Mouse (Mus musculus): ENCODE data around the gene Rps27. TPM values are rescaled to one million over a fixed set of nuclear protein-coding genes. Genes with fewer than 3 reads are reported as not detected.
A peak's percentile ranks its signal among the peaks of the same experiment; 100 is the strongest.

Rps27 gene
- polyA plus RNA-seq, 1 experiment: 2,177 TPM

DNA sequence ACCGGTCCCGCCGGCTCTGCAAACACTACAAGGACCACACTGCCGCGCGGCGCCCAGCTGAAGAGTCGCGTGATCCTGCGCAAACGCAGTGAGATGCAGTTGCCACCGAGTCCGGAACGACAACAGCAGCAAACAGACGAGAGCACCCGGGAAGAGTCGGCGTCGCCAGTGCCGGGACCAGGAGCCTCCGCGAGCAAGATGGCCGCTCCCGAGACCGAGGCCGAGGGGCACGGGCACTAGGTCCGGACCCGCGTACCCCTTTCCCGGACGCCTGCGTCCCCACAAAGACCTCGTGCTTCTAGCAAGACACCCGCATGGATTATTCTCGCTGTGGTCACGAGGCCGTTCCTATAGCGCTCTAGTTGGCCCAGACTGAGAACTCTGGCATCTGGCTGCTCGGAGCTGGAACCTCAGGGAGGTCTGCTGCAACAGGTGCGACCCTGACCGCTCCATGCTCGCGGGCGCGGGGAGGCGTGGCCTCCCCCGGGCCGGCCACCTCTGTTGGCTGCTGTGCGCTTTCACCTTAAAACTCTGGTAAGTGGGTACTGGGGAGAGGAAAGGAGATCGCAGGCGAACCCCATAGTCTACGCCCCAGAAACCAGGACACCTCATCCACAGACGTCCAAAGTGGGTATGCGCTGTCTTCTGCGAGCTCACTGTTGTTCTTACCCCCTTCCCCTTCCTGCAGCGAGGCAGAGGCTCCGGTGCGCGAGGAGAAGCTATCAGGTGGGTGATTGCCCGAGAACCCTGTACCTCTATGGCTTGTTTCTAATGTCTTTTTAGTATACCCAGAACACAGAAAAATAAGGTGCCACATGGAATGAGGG lies 18.3 kb upstream of the Rps27 start, which contains the start of gene Jtb:
Gene Jtb, plus strand, starts transcription at position 91 of the 827 bp plus-strand sequence.
- Histone ChIP-seq H3K27me3 (ENCODE audit: control insufficient read depth, insufficient read depth, low read length) (no peaks in the 10 kb centered on the region), H3K4me3 (ENCODE audit: control insufficient read depth, insufficient read depth, low read length) (peak within 1 kb of the TSS; percentile 79), H3K27ac (ENCODE audit: control insufficient read depth, insufficient read depth, low read length) (peak within 1 kb of the TSS; percentile 82), H3K36me3 (ENCODE audit: control insufficient read depth, insufficient read depth, low read length) (peaks cover 13% of the 10 kb centered on the region), H3K4me1 (replicated peaks; ENCODE audit: control insufficient read depth, insufficient read depth, low read length) (peaks cover 8% of the 10 kb centered on the region; the same call in 1 of the 2 replicates)
- under 1% methylated on average over 61 of the region's 61 CpGs for whole genome bisulfite sequencing
- DNase-seq: peak; percentile 90
- peak; percentile 88 for TF ChIP-seq POLR2A (IDR thresholded peaks at IDR 0.05; ENCODE audit: control insufficient read depth, extremely low read depth, insufficient read depth, low read length, poor library complexity)
- 0 out of 2 replicates have a peak, but pooled peaks have one; percentile 54 for TF ChIP-seq CTCF (IDR thresholded peaks at IDR 0.05; ENCODE audit: borderline replicate concordance, control insufficient read depth, extremely low read depth, insufficient read depth, low read length, poor library complexity)

DNA sequence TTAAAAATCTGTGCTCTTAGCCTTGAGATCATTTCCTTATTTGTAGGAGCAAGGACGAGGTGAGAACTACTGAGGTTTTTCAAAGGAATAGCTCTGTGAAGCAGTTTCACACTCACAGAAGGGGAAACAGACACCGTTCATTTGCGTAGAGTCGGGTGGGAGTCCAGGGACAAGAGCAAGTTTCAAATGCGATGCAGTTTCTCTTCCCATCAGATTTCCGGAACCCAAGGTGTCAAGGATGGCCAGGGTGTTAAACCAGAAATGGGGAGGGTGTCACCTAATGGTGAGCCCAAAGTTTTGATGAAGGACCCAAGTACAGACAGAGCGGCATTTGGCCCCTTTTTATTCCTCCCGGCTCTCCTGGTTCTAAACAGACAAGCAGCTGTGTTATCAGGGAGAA lies 17.6 kb upstream of the Rps27 start:
- DNase-seq: peak; percentile 19

DNA sequence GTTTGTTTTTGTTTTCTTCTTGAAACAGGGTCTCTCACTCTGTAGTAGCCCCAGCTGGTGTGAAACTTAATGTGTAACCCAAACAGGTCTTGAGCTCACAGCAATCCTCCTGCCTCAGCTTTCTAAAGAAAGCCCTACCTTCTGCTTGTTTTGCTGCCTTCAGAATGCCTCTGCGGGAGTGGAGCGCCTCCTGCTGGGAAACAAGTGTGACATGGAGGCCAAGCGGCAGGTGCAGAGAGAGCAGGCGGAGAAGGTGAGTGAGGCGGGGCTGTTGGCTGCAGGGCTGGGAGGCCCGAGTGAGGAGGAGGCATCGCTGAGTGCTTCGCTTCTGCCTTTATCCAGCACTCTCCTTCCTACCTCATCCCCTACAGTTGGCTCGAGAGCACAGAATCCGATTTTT lies 10.9 kb upstream of the Rps27 start:
- no peak for TF ChIP-seq POLR2A (IDR thresholded peaks at IDR 0.05; ENCODE audit: control insufficient read depth, extremely low read depth, insufficient read depth, low read length, poor library complexity)
- TF ChIP-seq CTCF (IDR thresholded peaks at IDR 0.05; ENCODE audit: borderline replicate concordance, control insufficient read depth, extremely low read depth, insufficient read depth, low read length, poor library complexity): no peak
- H3K36me3 ChIP-seq (ENCODE audit: control insufficient read depth, insufficient read depth, low read length): no peaks in the 10 kb centered on the region
- no peak overlapping the region for H3K27ac ChIP-seq (ENCODE audit: control insufficient read depth, insufficient read depth, low read length)
- H3K27me3 ChIP-seq (ENCODE audit: control insufficient read depth, insufficient read depth, low read length): no peaks in the 10 kb centered on the region
- 92% methylated on average over 10 of the region's 10 CpGs for WGBS
- DNase-seq: no peak
- H3K4me1 ChIP-seq (replicated peaks; ENCODE audit: control insufficient read depth, insufficient read depth, low read length): peaks cover 4% of the 10 kb centered on the region
- no peak overlapping the region for H3K4me3 ChIP-seq (ENCODE audit: control insufficient read depth, insufficient read depth, low read length)

More for the DNA sequence above, 17.6 kb upstream of the Rps27 start:
- no peak for TF ChIP-seq POLR2A (IDR thresholded peaks at IDR 0.05; ENCODE audit: control insufficient read depth, extremely low read depth, insufficient read depth, low read length, poor library complexity)
- no peak for TF ChIP-seq CTCF (IDR thresholded peaks at IDR 0.05; ENCODE audit: borderline replicate concordance, control insufficient read depth, extremely low read depth, insufficient read depth, low read length, poor library complexity)
- peaks cover 13% of the 10 kb centered on the region for H3K36me3 ChIP-seq (ENCODE audit: control insufficient read depth, insufficient read depth, low read length)
- H3K27ac ChIP-seq (ENCODE audit: control insufficient read depth, insufficient read depth, low read length): no peak overlapping the region
- H3K27me3 ChIP-seq (ENCODE audit: control insufficient read depth, insufficient read depth, low read length): no peaks in the 10 kb centered on the region
- peak overlapping the region; percentile 35 for H3K4me3 ChIP-seq (ENCODE audit: control insufficient read depth, insufficient read depth, low read length)
- 15% methylated on average over 8 of the region's 8 CpGs for WGBS
- H3K4me1 ChIP-seq (replicated peaks; ENCODE audit: control insufficient read depth, insufficient read depth, low read length): peaks cover 8% of the 10 kb centered on the region; the same call in 1 of the 2 replicates

DNA sequence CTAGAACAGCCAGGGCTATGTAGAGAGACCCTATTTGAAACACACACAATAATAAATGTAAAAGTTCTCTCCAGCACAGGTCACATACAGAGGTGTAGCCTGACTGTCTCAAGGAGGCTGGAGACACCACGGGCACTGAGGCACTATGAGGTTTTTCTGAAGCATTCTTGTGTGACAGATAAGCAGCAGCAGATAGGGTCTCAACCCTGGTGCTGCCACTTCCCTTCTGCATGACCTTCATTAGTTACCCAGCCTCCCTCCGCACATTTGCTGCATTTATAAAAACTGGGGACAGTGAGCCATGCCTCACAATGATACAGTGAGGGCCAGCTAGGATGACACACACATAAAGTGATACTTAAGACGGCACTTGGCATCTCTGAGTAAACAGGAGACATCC lies 9.5 kb upstream of the Rps27 start:
- WGBS: 72% methylated on average over 3 of the region's 3 CpGs
- Histone ChIP-seq H3K4me1 (replicated peaks; ENCODE audit: control insufficient read depth, insufficient read depth, low read length) (peaks cover 4% of the 10 kb centered on the region), H3K4me3 (ENCODE audit: control insufficient read depth, insufficient read depth, low read length) (no peak overlapping the region), H3K36me3 (ENCODE audit: control insufficient read depth, insufficient read depth, low read length) (no peaks in the 10 kb centered on the region), H3K27me3 (ENCODE audit: control insufficient read depth, insufficient read depth, low read length) (no peaks in the 10 kb centered on the region), H3K27ac (ENCODE audit: control insufficient read depth, insufficient read depth, low read length) (no peak overlapping the region)
- DNase-seq: no peak
- TF ChIP-seq CTCF (IDR thresholded peaks at IDR 0.05; ENCODE audit: borderline replicate concordance, control insufficient read depth, extremely low read depth, insufficient read depth, low read length, poor library complexity) (no peak), POLR2A (IDR thresholded peaks at IDR 0.05; ENCODE audit: control insufficient read depth, extremely low read depth, insufficient read depth, low read length, poor library complexity) (no peak)

DNA sequence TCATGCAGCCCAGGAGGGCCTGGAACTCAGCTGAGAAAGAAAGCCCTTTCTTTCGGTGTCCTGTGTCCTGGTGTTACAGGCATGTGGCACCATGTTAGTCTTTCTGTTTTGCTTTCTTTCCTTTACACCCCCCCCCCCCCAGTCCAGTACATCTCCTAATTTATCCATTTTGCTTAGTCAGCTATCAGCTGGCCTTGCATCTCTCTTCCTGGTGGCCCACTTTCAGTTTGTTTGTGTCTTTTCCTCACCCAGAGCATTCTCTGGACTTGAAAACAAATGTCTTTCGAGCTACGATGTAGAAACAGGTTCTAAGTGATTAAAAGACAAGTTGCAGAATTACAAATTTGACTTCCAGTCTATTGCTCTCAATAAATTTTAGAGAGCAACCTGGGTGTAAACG lies 9.0 kb upstream of the Rps27 start:
- TF ChIP-seq POLR2A (IDR thresholded peaks at IDR 0.05; ENCODE audit: control insufficient read depth, extremely low read depth, insufficient read depth, low read length, poor library complexity) (no peak), CTCF (IDR thresholded peaks at IDR 0.05; ENCODE audit: borderline replicate concordance, control insufficient read depth, extremely low read depth, insufficient read depth, low read length, poor library complexity) (no peak)
- no peak for DNase-seq

DNA sequence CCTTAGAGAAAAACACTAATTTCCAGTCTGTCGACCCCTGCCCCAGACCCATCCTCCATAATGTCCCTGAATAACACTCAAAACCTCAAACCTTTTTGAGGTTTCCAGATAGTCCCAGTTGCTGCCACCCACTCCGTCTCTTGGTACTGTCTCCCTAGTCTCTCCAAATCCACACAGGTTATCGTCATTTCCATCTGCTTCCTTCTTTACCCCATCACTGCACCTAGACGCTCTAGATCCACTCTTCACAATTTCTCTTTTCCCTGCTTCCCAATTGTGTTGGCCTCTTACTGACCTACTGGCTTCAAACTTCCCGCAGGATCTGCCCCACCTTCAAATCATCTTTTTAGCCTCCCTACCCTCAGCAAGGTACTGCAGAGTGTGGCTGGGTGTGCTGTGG lies 7.7 kb upstream of the Rps27 start:
- H3K4me1 ChIP-seq (replicated peaks; ENCODE audit: control insufficient read depth, insufficient read depth, low read length): peaks cover 4% of the 10 kb centered on the region
- H3K36me3 ChIP-seq (ENCODE audit: control insufficient read depth, insufficient read depth, low read length): no peaks in the 10 kb centered on the region
- no peak overlapping the region for H3K27ac ChIP-seq (ENCODE audit: control insufficient read depth, insufficient read depth, low read length)
- no peak overlapping the region for H3K4me3 ChIP-seq (ENCODE audit: control insufficient read depth, insufficient read depth, low read length)
- H3K27me3 ChIP-seq (ENCODE audit: control insufficient read depth, insufficient read depth, low read length): no peaks in the 10 kb centered on the region
- DNase-seq: no peak
- TF ChIP-seq CTCF (IDR thresholded peaks at IDR 0.05; ENCODE audit: borderline replicate concordance, control insufficient read depth, extremely low read depth, insufficient read depth, low read length, poor library complexity) (no peak), POLR2A (IDR thresholded peaks at IDR 0.05; ENCODE audit: control insufficient read depth, extremely low read depth, insufficient read depth, low read length, poor library complexity) (no peak)
- 43% methylated on average over 5 of the region's 5 CpGs for WGBS

More for the DNA sequence above, 9.0 kb upstream of the Rps27 start:
- Histone ChIP-seq H3K27me3 (ENCODE audit: control insufficient read depth, insufficient read depth, low read length) (no peaks in the 10 kb centered on the region), H3K36me3 (ENCODE audit: control insufficient read depth, insufficient read depth, low read length) (no peaks in the 10 kb centered on the region), H3K4me1 (replicated peaks; ENCODE audit: control insufficient read depth, insufficient read depth, low read length) (peaks cover 4% of the 10 kb centered on the region), H3K27ac (ENCODE audit: control insufficient read depth, insufficient read depth, low read length) (no peak overlapping the region), H3K4me3 (ENCODE audit: control insufficient read depth, insufficient read depth, low read length) (no peak overlapping the region)
- 89% methylated on average over 4 of the region's 4 CpGs for WGBS
